Mouse (Mus musculus): ENCODE results near the gene Phgdh. TPM values are rescaled to one million over a fixed set of nuclear protein-coding genes. Genes with fewer than 3 reads are reported as not detected.

Phgdh gene
- polyA plus RNA-seq, 1 experiment, result 18.4 TPM

- H3K27ac ChIP-seq (ENCODE audit: insufficient read depth, low read depth, low read length), result no peak overlapping the region
- H3K4me3 ChIP-seq (ENCODE audit: low read depth, low read length), result no peak overlapping the region
- TF ChIP-seq CTCF (IDR thresholded peaks at IDR 0.05; ENCODE audit: extremely low read depth, insufficient read length, insufficient replicate concordance, low read depth, low read length) (no peak), POLR2A (IDR thresholded peaks at IDR 0.05; ENCODE audit: low read depth, low read length) (no peak)
- no peaks in the 10 kb centered on the region for H3K36me3 ChIP-seq (ENCODE audit: control insufficient read depth, insufficient read depth, low read length)
- WGBS, result 78% methylated on average over 4 of the region's 4 CpGs
- H3K4me1 ChIP-seq (ENCODE audit: control insufficient read depth, insufficient read depth, insufficient read length, low read length), result no peaks in the 10 kb centered on the region
- no peaks in the 10 kb centered on the region for H3K27me3 ChIP-seq (ENCODE audit: control insufficient read depth, insufficient read depth, low read length)
These were observed 27.0 kb upstream of the Phgdh start for GRCm38 (mm10) chr3:98366823-98367222.

- Histone ChIP-seq H3K27me3 (ENCODE audit: control insufficient read depth, insufficient read depth, low read length) (no peaks in the 10 kb centered on the region), H3K4me1 (ENCODE audit: control insufficient read depth, insufficient read depth, insufficient read length, low read length) (no peaks in the 10 kb centered on the region), H3K36me3 (ENCODE audit: control insufficient read depth, insufficient read depth, low read length) (no peaks in the 10 kb centered on the region), H3K27ac (ENCODE audit: insufficient read depth, low read depth, low read length) (no peak overlapping the region), H3K4me3 (ENCODE audit: low read depth, low read length) (no peak overlapping the region)
- 82% methylated on average over 3 of the region's 3 CpGs for WGBS
- no peak for TF ChIP-seq CTCF (IDR thresholded peaks at IDR 0.05; ENCODE audit: extremely low read depth, insufficient read length, insufficient replicate concordance, low read depth, low read length)
- no peak for TF ChIP-seq POLR2A (IDR thresholded peaks at IDR 0.05; ENCODE audit: low read depth, low read length)
These were observed 26.3 kb upstream of the Phgdh start for GRCm38 (mm10) chr3:98366086-98366485.

DNA sequence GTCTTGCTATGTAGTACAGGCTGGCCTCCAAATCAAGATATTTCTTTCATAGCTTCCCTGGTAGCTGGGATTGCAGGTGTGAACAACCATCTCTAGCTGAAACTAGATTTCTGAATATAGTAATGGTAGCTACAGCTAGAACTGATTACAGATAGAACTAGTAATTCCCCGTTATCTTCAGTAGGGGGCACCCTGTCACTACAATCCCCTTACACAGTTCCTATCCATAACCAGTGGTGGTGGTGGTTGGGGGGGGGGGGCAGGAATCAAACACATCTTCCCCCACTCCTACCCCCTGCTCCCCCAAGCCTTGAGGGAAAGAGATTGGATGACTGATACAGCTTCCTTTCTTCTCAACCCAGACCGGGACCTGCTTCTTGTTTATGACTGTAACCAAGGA is 23.0 kb upstream of the Phgdh start:
- WGBS, result 21% methylated on average over 2 of the region's 2 CpGs
- H3K36me3 ChIP-seq (ENCODE audit: control insufficient read depth, insufficient read depth, low read length), result no peaks in the 10 kb centered on the region
- no peaks in the 10 kb centered on the region for H3K4me1 ChIP-seq (ENCODE audit: control insufficient read depth, insufficient read depth, insufficient read length, low read length)
- H3K4me3 ChIP-seq (ENCODE audit: low read depth, low read length), result no peak overlapping the region
- TF ChIP-seq POLR2A (IDR thresholded peaks at IDR 0.05; ENCODE audit: low read depth, low read length) (no peak), CTCF (IDR thresholded peaks at IDR 0.05; ENCODE audit: extremely low read depth, insufficient read length, insufficient replicate concordance, low read depth, low read length) (peak; percentile 45; the same call in 1 of the 2 replicates)
- H3K27me3 ChIP-seq (ENCODE audit: control insufficient read depth, insufficient read depth, low read length), result no peaks in the 10 kb centered on the region
- H3K27ac ChIP-seq (ENCODE audit: insufficient read depth, low read depth, low read length), result no peak overlapping the region

DNA sequence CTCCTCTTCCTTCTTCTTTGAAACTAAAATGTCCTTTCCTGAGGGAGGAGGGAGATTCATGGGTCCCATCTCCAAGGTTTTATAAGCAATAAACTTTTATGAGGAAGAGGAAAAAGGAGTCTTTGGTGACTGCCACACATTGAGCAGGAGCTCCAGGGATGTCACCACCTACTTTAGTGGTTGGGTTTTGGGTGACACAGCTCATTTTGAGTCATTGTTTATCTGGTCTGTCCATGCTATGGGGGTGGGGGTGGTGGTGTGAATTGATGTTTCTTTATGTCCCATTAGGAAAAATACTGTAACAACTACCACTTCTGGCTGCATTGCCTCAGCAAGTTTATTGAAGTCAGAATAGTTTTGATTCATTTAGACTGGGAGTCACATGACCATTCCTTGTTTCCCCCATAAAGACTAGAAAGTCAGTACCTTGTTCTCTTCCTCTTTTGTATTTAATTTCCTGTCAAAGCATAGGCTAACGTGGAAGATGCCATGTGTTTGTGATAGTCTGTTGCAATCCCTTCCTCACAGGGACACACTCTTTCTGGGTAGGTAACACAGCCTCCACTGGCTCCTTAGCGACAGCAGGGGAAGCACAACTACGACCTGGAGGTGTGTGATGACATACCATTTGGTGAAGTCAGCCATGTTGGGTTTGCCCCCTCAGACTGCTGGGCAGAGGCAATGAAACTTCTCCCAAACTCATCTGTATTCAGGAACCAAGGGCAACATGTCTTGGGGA is 17.0 kb upstream of the Phgdh start:
- Histone ChIP-seq H3K27me3 (ENCODE audit: control insufficient read depth, insufficient read depth, low read length) (no peaks in the 10 kb centered on the region), H3K4me1 (ENCODE audit: control insufficient read depth, insufficient read depth, insufficient read length, low read length) (no peaks in the 10 kb centered on the region), H3K27ac (ENCODE audit: insufficient read depth, low read depth, low read length) (no peak overlapping the region), H3K4me3 (ENCODE audit: low read depth, low read length) (no peak overlapping the region), H3K36me3 (ENCODE audit: control insufficient read depth, insufficient read depth, low read length) (no peaks in the 10 kb centered on the region)
- TF ChIP-seq CTCF (IDR thresholded peaks at IDR 0.05; ENCODE audit: extremely low read depth, insufficient read length, insufficient replicate concordance, low read depth, low read length) (no peak), POLR2A (IDR thresholded peaks at IDR 0.05; ENCODE audit: low read depth, low read length) (no peak)
- 67% methylated on average over 3 of the region's 3 CpGs for WGBS

DNA sequence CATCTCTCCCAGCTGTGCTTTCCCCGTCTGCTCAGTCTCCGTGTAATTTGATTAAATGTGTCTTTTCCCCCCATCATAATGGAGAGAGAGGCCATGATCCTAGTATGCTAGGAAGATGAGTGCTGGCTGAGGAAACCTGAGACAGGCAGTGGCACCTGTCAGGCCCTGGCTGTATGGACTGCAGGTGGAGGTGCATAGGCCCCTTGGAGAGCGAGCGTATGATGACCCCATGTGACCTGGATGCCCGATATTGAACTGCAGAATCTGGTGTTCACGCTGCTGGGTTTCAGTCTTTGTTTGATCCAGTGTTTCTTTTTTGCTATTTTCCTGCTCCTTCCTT is 16.2 kb upstream of the Phgdh start:
- TF ChIP-seq POLR2A (IDR thresholded peaks at IDR 0.05; ENCODE audit: low read depth, low read length), result no peak
- TF ChIP-seq CTCF (IDR thresholded peaks at IDR 0.05; ENCODE audit: extremely low read depth, insufficient read length, insufficient replicate concordance, low read depth, low read length), result no peak
- no peak overlapping the region for H3K27ac ChIP-seq (ENCODE audit: insufficient read depth, low read depth, low read length)
- 82% methylated on average over 6 of the region's 6 CpGs for WGBS
- no peak overlapping the region for H3K4me3 ChIP-seq (ENCODE audit: low read depth, low read length)
- no peaks in the 10 kb centered on the region for H3K36me3 ChIP-seq (ENCODE audit: control insufficient read depth, insufficient read depth, low read length)
- no peaks in the 10 kb centered on the region for H3K27me3 ChIP-seq (ENCODE audit: control insufficient read depth, insufficient read depth, low read length)
- H3K4me1 ChIP-seq (ENCODE audit: control insufficient read depth, insufficient read depth, insufficient read length, low read length), result no peaks in the 10 kb centered on the region

- Histone ChIP-seq H3K36me3 (ENCODE audit: control insufficient read depth, insufficient read depth, low read length) (no peaks in the 10 kb centered on the region), H3K4me3 (ENCODE audit: low read depth, low read length) (no peak overlapping the region), H3K27ac (ENCODE audit: insufficient read depth, low read depth, low read length) (no peak overlapping the region), H3K4me1 (ENCODE audit: control insufficient read depth, insufficient read depth, insufficient read length, low read length) (no peaks in the 10 kb centered on the region), H3K27me3 (ENCODE audit: control insufficient read depth, insufficient read depth, low read length) (no peaks in the 10 kb centered on the region)
- TF ChIP-seq CTCF (IDR thresholded peaks at IDR 0.05; ENCODE audit: extremely low read depth, insufficient read length, insufficient replicate concordance, low read depth, low read length) (no peak), POLR2A (IDR thresholded peaks at IDR 0.05; ENCODE audit: low read depth, low read length) (no peak)
- 62% methylated on average over 10 of the region's 10 CpGs for WGBS
These were observed 15.7 kb upstream of the Phgdh start for GRCm38 (mm10) chr3:98355344-98356025.

DNA sequence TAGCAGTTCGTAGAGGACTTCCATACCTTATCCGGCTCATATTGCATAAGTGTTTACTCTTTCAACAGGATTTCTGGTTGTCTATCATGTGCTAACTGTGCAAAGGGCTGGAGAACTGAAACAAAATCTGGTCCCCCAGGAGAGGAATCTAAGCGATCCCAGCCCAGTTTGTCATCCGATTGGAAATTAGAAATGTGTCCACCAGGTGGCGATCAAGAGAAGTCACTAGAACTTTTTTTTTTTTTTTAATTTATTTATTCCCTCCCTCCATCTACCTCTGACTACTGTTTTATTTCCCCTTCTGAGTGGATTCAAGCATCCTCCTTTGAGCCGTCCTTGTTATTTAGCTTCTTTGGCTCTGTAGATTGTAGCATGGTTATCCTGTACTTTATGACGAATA is 14.1 kb upstream of the Phgdh start:
- H3K36me3 ChIP-seq (ENCODE audit: control insufficient read depth, insufficient read depth, low read length), result no peaks in the 10 kb centered on the region
- no peaks in the 10 kb centered on the region for H3K4me1 ChIP-seq (ENCODE audit: control insufficient read depth, insufficient read depth, insufficient read length, low read length)
- no peak overlapping the region for H3K4me3 ChIP-seq (ENCODE audit: low read depth, low read length)
- WGBS, result 31% methylated on average over 7 of the region's 7 CpGs
- no peak overlapping the region for H3K27ac ChIP-seq (ENCODE audit: insufficient read depth, low read depth, low read length)
- H3K27me3 ChIP-seq (ENCODE audit: control insufficient read depth, insufficient read depth, low read length), result no peaks in the 10 kb centered on the region
- TF ChIP-seq POLR2A (IDR thresholded peaks at IDR 0.05; ENCODE audit: low read depth, low read length) (no peak), CTCF (IDR thresholded peaks at IDR 0.05; ENCODE audit: extremely low read depth, insufficient read length, insufficient replicate concordance, low read depth, low read length) (no peak)

Measured in small intestine, adult 2 months (tissue).